Mouse (Mus musculus) embryonic fibroblast, embryonic 13.5 days (primary cell): ENCODE results near the gene Maml3.
A peak's percentile ranks its signal among the peaks of the same experiment; 100 is the strongest.

ENCODE experiments used
- CTCF ChIP-seq: IDR thresholded peaks from 2 replicates; pipeline ENCODE4 v1.5.1; 2011; ENCODE audit warnings: mild to moderate bottlenecking, control low read depth, low read length, moderate library complexity, borderline replicate concordance; ENCODE audit not compliant: insufficient read depth
- POLR2A ChIP-seq: IDR thresholded peaks from 2 replicates; pipeline ENCODE4 v1.6.1; 2011; ENCODE audit warnings: low read depth, mild to moderate bottlenecking, control low read depth, low read length, moderate library complexity

- TF ChIP-seq CTCF (peak; percentile 34; the same call in 1 of the 2 replicates), POLR2A (no peak)
These were observed 452.6 kb downstream of the Maml3 start for GRCm38 (mm10) chr3:51652292-51652691.
